Mouse (Mus musculus) ES-Bruce4 (cell line): ENCODE results near the gene Gnpat.

Source experiments
- CTCF ChIP-seq: IDR thresholded peaks from one replicate; pipeline ENCODE4 v1.8.1; 2011; ENCODE audit warnings: low read depth, low read length
- POLR2A ChIP-seq: IDR thresholded peaks from one replicate; pipeline ENCODE4 v1.8.1; 2011; ENCODE audit warnings: low read length; ENCODE audit not compliant: insufficient read depth

DNA sequence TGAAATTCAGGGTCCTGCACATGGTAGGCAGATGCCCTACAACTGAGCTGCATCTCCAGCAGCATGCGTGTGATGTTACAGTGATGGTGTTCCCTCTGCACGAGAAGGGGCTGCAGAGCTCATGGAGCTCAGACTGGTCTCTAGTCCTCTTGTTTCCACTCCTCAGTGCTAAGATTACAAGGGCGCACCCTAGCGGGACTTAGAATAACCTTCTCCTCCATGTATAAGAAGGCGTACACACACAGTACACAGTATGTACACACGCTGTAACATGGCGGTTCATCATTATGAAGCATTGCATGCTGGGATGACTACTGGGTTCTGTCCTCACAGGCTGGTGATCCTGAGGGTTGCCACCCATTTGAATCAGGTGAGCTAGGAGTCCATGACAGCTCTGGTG, 9.2 kb downstream of the Gnpat start:
- TF ChIP-seq CTCF: peak; percentile 16
- no peak for TF ChIP-seq POLR2A
